Mouse (Mus musculus) CD4-positive, CD25-positive, alpha-beta regulatory T cell (primary cell): ENCODE measurements around the gene Slc35d2. TPM values are rescaled to one million over a fixed set of nuclear protein-coding genes. Genes with fewer than 3 reads are reported as not detected.

Source experiments
- polyA plus RNA-seq: library from polyadenylated mRNA; unstranded; fragments of 100-300 nt; shearing (Covaris generic); gene quantifications from one replicate; pipeline ENCODE4 v1.2.1, GENCODE M21; 2017

The Slc35d2 gene
- 31.8 TPM for polyA plus RNA-seq

DNA sequence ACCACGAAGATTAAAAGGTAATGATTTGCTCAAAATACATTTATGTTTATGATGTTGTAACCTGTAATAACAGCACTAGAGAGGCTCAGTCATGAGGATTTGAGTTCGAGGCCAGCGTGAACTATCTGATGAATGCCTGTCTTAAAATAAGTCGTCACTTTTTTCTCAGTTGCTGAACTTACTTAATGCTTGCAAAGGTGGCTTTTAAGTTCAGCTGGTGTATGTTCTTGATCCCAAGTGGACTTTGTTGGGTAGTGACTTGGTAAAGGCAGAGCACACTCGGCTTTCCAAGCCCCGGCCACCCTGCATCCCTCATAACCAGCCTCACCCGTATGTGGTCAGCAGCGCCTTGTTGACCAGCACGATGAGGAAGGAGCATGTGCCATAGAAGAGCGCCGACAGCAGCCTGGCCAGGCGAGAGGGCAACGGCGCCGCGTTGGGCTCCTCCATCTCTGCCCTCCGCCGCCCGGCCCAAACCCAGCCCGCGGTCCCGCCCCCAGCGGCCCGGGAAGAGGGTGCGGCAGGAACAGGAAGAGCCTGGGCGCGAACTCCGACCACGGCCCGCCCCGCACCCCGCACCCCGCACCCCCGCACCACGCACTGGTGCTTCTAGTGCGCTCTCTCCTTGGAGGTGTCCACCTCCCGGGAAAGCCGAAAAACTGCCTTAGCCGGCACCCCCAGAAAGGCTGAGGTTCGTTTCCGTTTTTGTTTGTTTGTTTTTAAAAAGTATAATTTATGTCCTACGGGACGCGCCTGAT lies at the start of gene Slc35d2:
Gene Slc35d2 (minus strand): TSS at position 511 of the 758 bp plus-strand sequence.

DNA sequence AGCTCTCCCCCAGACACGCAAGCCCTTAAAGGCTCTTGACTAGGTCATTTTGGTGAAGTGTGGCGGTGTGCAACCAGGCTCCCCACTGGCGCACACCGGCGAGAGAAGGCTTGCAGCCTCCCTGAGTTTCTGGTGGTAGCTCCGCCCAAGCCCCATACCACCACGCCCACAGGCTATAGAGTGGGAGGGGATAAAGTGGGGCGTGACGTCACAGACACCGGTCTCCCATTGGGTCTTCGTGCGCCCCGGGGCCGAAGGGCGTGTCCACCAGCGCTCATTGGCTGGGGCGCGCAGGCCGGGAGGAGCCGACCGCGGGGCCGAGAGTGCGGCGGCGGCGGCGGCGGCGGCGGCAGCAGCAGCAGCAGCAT lies 32.4 kb upstream of the Slc35d2 start, which contains the start of gene Habp4:
Gene Habp4 (plus strand): TSS at position 277 of the 368 bp plus-strand sequence.

DNA sequence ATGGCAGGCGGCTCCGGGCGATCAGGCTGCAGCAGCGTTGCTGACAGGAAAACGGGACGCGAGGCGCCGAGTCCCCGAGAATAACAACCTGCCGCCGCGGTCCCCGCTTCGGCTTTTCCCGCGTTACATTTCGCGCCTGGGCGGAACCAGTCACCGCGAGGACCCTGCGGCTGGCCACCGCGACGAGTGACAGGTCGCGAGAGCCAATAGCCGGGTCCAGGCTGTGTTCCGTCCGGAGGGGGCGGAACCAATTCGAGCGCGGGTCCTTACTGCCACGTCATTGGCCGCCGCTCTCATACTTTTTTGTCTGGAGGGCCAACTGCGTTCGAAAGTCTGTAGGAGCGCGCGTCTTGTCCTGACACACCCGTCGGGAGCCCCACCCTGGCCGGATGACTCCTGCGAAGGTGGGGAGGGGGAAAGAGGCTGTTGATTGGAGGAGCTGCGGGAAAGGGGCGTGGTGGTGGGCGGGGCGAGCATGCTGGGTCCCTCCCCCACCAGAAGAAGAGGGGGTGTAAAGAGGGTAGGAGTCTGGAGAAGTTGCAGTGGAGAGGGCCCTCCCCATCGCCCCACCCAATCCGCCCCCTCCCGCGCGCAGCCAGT lies 24.0 kb upstream of the Slc35d2 start, which contains the start of gene Zfp367:
Gene Zfp367 (minus strand): TSS at position 120 of the 600 bp plus-strand sequence.

DNA sequence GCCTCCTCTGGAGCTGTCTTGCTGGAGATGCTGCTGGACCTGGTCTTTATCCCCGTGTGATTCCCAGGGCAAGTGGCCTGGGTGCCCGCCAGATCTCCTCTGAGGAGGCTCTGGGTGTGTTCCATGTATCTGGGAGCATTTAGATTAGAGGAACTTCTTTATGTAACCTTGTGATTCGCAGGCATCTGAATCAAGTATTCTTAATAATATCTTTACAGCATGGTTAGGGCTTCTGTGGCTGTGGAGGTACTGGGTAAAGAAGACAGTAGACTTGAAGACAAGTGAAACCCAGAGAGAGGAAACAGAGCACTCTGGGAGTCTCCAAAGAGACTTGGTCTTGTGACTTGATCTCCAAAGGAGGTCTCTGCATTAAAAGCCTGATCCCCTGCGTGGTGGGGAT lies 40.0 kb downstream of the Slc35d2 start, which contains the start of gene Hsd17b3:
Gene Hsd17b3 (minus strand): TSS at position 101 of the 400 bp plus-strand sequence.

Other genes starting within 250 kb of the Slc35d2 start
- gene Hsd17b3, start 40.1 kb downstream of the Slc35d2 start, polyA plus RNA-seq = not detected
- gene Zfp367, start 23.8 kb upstream of the Slc35d2 start, polyA plus RNA-seq = 8.6 TPM
- gene Habp4, start 32.5 kb upstream of the Slc35d2 start, polyA plus RNA-seq = 35.7 TPM
- gene Cdc14b, start 145.9 kb upstream of the Slc35d2 start, polyA plus RNA-seq = 6.1 TPM
- gene Aaed1, start 183.3 kb upstream of the Slc35d2 start, polyA plus RNA-seq = 36.2 TPM
- gene Ctsl, start 241.5 kb upstream of the Slc35d2 start, polyA plus RNA-seq = 9.4 TPM